Mouse (Mus musculus) brown adipose tissue, adult 24 weeks (tissue): Measurements from ENCODE around the gene Fndc11. TPM values are rescaled to one million over a fixed set of nuclear protein-coding genes. Genes with fewer than 3 reads are reported as not detected.

Experiments used
- H3K27ac ChIP-seq: fragments of 200-500 bp; replicated peaks from 2 replicates; pipeline ENCODE4 v1.5.1; 2012; ENCODE audit warnings: low read depth, mild to moderate bottlenecking, low read length
- H3K4me1 ChIP-seq: fragments of 200-500 bp; 2 replicates; pipeline ENCODE4 v1.6.1; 2012; ENCODE audit warnings: low read length, mixed read lengths; ENCODE audit not compliant: control insufficient read depth, insufficient read depth, insufficient read length
- H3K4me3 ChIP-seq: fragments of 200-500 bp; 2 replicates; pipeline ENCODE4 v1.5.1; 2012; ENCODE audit warnings: low read depth, mild to moderate bottlenecking, low read length, moderate library complexity; ENCODE audit not compliant: insufficient read depth
- polyA plus RNA-seq: library from polyadenylated mRNA; stranded (reverse); fragments of >200 nt; gene quantifications from 2 replicates; pipeline ENCODE4 v1.2.4, GENCODE M21; 2012; ENCODE audit not compliant: missing spikeins, insufficient read depth, insufficient read length

The Fndc11 gene
- polyA plus RNA-seq, 1 experiment: not detected

DNA sequence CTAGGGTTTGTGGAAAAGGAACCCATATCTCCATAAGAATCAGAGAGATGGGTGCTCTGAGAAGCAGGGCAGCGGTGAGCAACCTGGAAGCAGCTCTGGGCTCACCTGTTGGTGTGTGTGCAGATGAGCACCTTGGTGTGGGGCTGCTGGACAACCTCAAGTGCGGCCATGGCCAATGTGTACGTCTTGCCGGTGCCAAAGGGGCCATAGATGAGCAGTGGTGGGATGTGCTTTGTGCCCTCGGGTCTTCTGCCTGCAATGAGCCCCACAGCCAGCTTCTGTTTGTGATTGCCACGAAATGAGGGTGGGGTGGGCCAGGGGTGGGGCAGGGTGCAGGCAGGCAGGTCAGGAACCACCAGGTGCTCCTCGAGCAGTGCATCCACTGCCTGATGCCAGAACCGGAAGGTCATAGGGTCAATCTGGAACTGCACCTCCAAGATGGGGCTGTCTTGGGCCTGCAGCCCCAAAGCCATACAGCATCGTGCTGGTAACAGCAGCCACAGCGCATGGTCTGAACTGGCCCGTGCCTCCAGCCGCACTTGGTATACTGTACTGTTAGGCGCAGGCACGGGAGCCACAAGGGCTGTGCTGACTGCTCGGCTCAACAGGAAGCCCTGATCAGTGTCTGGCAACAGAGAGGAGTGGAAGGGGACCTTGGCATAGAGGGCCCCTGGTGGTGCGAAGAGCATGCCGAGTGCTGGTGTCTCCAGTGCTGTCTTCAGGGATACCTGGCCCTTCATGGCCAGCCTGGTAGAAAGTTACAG lies 17.6 kb downstream of the Fndc11 start:
- H3K4me3 ChIP-seq: no peak overlapping the region
- peaks cover 23% of the 10 kb centered on the region for H3K4me1 ChIP-seq
- H3K27ac ChIP-seq: no peak overlapping the region

DNA sequence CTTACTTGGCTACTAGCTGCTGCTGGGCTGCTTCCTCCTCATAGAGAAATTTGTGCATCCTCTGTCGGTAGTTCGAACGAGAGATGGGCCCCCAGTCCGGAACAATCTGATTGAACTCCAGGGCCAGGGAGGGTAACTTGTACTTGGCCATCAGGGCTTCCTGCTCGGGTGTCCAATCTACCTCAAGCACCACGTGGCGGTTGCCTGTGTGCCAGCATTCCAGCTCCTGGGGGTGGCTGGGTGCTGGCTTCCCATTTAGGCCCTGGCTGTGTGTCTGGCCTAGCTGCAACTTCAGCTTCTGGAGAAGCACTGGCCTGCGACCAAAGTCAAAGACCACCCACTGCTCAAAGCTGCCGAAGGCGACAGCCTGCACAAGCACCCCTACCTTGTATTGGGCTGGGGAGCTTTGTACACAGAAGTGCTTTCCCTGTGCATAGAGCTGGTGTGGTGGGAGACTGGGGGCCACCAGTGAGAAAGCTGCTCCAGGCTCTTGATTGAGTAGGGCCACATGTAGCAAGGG lies 18.3 kb downstream of the Fndc11 start:
- no peak overlapping the region for H3K4me3 ChIP-seq
- H3K4me1 ChIP-seq: peaks cover 23% of the 10 kb centered on the region

DNA sequence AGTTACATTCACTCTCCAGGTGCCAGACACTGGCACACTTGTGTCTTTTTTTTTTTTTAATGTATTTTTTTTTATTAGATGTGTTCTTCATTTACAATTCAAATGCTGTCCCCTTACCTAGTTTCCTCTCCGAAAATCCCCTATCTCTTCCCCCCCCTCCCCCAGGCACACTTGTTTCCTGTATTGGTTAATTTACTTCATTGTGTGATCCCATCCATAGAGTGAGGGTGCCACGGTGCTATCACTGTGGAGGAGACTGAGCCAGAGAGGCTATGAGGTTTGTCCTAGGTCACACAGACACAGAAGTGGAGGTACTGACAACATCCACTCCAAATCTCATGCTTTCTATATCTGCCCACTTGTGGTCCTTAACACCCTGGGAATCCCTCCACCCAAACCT lies 19.0 kb downstream of the Fndc11 start:
- H3K4me3 ChIP-seq: peak overlapping the region; percentile 84
- peaks cover 23% of the 10 kb centered on the region for H3K4me1 ChIP-seq
- no peak overlapping the region for H3K27ac ChIP-seq

More for the DNA sequence above, 18.3 kb downstream of the Fndc11 start:
- no peak overlapping the region for H3K27ac ChIP-seq

DNA sequence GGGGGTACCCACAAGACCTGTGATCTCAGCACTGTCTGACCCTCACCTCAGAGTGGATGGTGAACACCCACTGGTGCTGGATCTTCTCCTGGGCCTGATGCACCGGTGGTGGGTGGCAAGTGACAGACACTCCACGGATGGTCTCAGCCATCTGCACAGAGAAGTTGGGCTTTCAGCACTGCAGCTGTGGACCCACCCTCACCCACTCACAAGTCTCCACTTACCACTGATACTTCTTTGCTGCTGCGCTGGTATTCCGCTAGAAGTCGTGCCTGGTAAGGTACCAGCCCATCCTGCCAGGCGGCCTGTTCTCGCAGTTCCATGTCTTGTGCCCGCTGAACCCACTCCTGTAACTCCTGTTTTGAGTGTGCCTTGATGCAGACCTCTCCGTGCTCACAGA lies 19.4 kb downstream of the Fndc11 start:
- Histone ChIP-seq H3K27ac (no peak overlapping the region), H3K4me3 (peak overlapping the region; percentile 84), H3K4me1 (peaks cover 23% of the 10 kb centered on the region)

DNA sequence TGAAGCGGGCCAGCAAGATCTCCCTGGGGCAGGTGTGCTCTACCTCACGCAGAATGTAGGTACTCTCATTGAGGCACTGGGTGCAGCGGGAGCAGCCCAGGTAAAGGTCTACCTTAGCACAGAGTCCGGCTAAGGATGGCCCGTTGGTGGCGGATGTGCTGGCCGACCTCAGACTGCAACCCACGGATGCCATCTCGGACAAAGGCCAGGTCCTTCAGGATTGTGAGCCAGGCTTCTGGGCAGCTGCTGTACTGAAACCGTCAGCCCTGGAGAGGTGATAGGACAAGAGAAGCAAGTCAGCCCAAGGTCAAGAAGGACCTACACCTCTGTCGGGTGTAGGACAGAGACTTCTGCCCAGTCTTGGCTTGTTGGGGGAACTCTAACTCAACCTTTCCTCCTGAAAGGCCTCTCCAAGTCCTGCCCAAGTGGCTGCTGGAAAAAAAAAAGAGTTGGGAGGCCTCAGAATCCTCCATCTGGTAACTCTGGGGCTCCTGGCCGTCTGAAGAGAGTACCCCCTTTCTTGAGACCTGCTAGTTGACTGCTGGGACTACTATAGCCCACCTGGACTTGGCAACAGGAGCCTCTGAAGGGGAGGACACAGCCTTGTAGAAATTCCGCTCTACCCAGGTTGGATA lies 21.1 kb downstream of the Fndc11 start:
- H3K4me1 ChIP-seq: peaks cover 23% of the 10 kb centered on the region
- peak overlapping the region; percentile 91 for H3K27ac ChIP-seq

DNA sequence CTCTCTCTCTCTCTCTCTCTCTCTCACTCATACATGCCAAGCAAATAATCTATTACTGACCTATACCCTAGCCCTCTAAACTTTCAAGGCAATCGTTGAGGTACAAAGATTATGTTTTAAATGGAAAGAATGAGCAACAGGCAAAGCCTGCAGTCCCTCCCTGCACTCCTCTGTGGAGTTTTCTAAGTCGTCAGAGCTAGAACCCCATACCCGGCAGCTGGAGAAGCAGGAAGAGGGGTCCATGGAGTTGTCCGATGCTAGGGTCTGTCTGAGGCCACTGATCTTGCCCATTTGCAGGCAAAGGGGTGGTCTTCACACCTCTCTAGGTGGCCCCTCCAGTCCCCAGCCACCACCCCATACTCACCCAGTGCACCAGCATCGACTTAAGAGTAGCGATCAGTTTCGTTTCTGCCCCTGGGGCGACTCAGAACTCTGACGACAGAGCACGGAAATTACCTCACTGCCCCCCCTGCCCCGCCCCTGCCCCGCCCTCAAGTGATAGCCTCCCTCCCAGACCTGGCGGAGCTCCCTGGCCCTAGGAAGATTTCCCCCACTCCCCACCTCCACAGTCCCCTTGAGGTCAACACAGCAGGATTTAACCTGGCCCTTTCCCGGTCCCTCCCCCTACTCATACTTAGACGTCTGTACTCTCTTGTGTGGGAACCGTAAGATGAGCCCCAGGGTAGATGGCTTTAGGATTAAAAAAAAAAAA lies 21.9 kb downstream of the Fndc11 start, which contains the start of gene Helz2:
Gene Helz2, minus strand, starts transcription at position 426 of the 712 bp plus-strand sequence.
- H3K27ac ChIP-seq: peak within 1 kb of the TSS; percentile 91

More for the DNA sequence above, 21.1 kb downstream of the Fndc11 start:
- H3K4me3 ChIP-seq: peak overlapping the region; percentile 84

DNA sequence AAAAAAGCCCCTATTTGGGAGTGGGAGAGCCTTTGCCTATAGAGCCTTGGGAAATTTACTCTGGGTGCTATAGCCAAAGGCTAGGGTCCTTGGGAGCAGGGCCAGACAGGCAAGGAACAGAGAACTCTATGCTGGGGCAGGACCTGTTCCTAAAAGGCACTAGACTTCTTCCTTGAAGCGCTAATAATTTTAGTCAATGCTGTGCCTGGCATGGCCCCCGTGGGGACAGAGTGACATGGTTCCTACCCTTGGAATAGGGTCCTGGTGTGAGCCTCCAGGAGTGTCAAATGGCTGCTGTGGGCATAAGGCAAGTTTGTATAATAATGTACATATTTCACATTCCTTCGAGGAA lies 22.5 kb downstream of the Fndc11 start:
- H3K4me3 ChIP-seq: peak overlapping the region; percentile 63
- H3K27ac ChIP-seq: peak overlapping the region; percentile 74
- H3K4me1 ChIP-seq: peaks cover 23% of the 10 kb centered on the region

More for the DNA sequence above, 21.9 kb downstream of the Fndc11 start, which contains the start of gene Helz2:
- Histone ChIP-seq H3K4me1 (peaks cover 23% of the 10 kb centered on the region), H3K4me3 (peak within 1 kb of the TSS; percentile 84)

DNA sequence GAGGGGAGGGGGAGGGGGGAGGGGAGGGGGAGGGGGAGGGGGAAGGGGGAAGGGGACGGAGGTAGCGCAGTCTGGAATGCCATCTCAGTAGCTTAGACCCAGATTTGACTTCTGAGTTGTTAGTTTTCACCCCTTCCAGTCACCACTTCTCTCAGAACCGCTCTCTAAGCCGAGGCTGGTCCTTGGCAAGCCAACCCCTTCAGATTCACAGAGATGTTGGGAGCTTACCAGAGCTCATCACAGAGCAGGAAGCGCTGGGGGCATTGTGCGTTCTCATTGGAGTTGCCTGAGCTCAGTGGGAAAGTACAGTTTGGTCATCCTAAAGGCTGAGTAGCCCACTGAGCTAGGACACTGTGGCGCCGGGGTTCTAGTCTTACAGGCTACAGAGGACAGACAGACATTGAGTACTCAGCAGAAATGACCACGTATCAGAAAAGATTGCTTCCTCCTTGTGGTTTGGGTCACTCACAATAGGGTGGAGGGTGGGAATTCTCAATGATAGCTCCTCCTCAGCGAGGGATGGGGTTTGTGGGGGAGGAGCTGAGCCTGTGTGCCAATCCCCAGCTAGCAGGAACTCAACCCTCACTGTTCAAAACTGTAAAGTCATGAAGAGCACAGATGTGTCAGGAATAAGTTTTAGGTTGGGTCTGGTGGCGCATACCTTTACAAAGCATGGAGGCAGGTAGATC lies 24.0 kb downstream of the Fndc11 start:
- Histone ChIP-seq H3K4me3 (peak overlapping the region; percentile 35), H3K4me1 (peaks cover 20% of the 10 kb centered on the region), H3K27ac (no peak overlapping the region; the same call in 1 of the 2 replicates)

DNA sequence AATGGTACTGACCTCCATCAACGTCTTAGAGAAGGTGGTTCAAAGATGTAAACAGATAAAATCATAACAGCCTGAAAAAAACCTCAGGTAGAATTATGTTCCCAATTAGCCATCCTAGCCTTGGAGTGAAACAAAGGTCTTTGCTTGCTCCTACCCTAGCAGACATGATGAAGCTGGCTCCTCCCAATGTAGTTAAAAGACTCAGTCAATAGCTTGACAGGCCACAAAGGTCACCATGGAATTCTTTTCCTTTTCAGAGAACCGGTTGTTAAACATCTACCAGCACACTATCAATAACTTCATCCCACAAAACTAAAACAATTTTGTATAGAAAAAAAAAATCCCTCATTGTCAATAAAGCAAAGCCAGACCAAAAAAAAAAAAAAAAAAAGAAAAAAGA lies 25.2 kb downstream of the Fndc11 start:
- H3K4me1 ChIP-seq: peaks cover 12% of the 10 kb centered on the region
- no peak overlapping the region for H3K27ac ChIP-seq
- H3K4me3 ChIP-seq: no peak overlapping the region

DNA sequence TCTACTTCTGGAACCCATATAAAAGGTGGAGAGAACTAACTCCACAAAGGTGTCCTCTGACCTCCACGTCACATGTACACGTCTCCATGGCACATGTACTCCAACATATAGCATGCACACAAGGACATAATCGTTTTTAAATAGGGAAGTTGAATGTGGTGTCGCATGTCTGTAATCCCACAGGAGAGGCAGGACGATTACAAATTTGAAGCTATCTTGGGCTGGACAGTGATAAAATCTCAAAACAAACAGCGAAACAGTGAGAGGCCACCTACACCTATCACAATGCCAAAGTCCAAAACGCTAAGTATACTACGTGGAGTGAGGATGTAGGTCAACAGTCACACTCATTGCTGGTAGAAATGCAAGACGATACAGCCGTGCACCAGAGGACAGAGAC lies 29.4 kb downstream of the Fndc11 start:
- no peaks in the 10 kb centered on the region for H3K4me1 ChIP-seq
- no peak overlapping the region for H3K27ac ChIP-seq
- no peak overlapping the region for H3K4me3 ChIP-seq

DNA sequence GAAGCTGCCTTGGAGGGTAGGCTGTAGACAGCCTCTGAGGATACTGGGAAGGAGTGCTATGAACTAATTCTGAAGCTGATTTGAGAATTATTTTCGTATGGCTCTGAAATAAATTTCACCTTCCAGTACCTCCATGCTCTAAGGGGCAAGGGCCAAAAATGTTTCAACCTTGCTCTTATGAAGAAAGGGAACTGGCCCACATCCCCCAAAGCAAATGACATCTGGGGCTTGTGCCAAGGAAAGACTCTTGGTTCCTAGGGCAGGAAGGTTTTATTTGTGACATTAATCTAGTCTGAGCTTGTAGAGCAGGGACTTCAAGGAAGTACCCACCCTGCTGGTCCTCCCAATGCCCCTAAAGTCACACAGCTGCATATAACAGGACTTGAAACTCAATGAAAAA lies 32.0 kb downstream of the Fndc11 start:
- H3K4me1 ChIP-seq: no peaks in the 10 kb centered on the region
- H3K27ac ChIP-seq: no peak overlapping the region
- no peak overlapping the region for H3K4me3 ChIP-seq

DNA sequence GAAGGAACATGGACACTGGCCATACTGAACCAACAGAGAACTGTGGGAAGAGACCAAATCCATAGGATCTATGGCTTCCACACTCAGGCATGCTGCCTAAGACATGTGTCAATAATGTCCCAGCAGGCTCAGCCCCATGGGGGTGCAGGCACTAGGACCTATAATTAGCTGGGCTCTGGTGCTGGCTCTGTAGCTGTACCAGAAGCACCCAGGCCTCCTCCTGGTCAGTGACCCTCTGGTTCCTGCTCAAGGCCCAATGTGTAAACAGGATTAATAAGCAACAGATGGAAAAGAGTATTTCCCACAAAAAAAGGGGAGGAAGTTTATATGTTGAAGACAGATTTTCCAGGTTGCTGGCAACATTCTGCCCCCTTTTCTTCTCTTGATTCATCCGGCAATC lies 33.4 kb downstream of the Fndc11 start:
- no peak overlapping the region for H3K4me3 ChIP-seq
- no peaks in the 10 kb centered on the region for H3K4me1 ChIP-seq
- H3K27ac ChIP-seq: no peak overlapping the region

DNA sequence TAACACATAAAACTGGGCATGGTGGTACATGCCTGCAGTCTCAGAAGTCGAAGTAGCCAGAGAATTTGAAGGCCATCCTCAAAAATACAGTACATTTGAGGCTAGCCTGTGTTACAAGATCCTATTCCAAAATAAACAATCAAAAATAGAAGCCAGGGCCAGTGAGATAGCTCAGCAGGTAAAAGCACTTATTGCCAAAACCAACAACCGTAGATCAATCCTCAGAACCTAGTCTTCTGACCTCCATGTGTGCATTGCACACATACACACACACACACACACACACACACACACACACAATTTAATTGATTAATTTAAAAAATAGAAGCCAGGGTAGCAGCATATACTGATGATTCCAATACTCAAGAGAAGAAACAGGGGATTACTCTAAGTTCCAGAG lies 47.0 kb downstream of the Fndc11 start:
- Histone ChIP-seq H3K4me1 (no peaks in the 10 kb centered on the region), H3K27ac (no peak overlapping the region), H3K4me3 (no peak overlapping the region)

DNA sequence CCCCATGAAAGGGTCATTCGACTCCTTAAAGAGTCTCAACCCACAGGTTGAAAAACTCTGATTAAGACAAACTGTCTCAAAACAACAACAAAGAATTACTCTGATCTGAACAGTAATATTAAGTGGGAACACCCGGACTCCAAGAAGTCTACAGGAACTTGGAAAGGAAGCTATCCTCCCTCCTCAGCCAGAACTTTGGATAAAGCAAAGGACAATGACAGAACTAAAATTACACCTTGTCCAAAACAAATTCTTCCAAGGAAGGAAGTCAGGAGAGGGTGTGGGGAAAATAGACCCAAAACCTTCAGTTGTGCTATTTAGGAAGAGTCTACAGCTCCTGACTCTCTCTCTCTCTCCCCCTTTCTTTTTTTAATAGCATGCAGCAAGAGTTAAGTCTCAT lies 52.3 kb downstream of the Fndc11 start:
- H3K27ac ChIP-seq: peak overlapping the region; percentile 43; the same call in 1 of the 2 replicates

More for the DNA sequence above, 52.3 kb downstream of the Fndc11 start:
- H3K4me3 ChIP-seq: no peak overlapping the region
- no peaks in the 10 kb centered on the region; the same call in 1 of the 2 replicates for H3K4me1 ChIP-seq
